Mouse (Mus musculus) frontal cortex, postnatal 25 days (tissue): Measurements from ENCODE around the gene Cnpy2.
"Not testable (repeated sequence)": the region's sequence is repeated elsewhere in the genome, so short reads cannot be mapped to it uniquely, and the experiment has no call there.

Source experiments
- DNase-seq, 2 experiments: peaks; one replicate each; pipeline ENCODE4 v3.0.0; 2022; ENCODE audit warnings: low spot score in 2 of 2

The Cnpy2 gene

GRCm38 (mm10) chr10:128322141-128323108 lies at the start of gene Cnpy2:
Gene Cnpy2, plus strand, starts transcription at chr10:128322459.
- DNase-seq: peak; percentile 76

GRCm38 (mm10) chr10:128272819-128273439 lies 49.3 kb upstream of the Cnpy2 start:
- not testable (repeated sequence) for DNase-seq

- DNase-seq: not testable (repeated sequence)
Observed at GRCm38 (mm10) chr10:128275374-128275773, 46.9 kb upstream of the Cnpy2 start.

GRCm38 (mm10) chr10:128278158-128278557 lies 44.1 kb upstream of the Cnpy2 start:
- no peak for DNase-seq

GRCm38 (mm10) chr10:128280943-128281342 lies 41.3 kb upstream of the Cnpy2 start:
- DNase-seq: no peak

GRCm38 (mm10) chr10:128281682-128282081 lies 40.6 kb upstream of the Cnpy2 start:
- no peak for DNase-seq

GRCm38 (mm10) chr10:128282886-128283450 lies 39.3 kb upstream of the Cnpy2 start:
- DNase-seq: no peak

GRCm38 (mm10) chr10:128283604-128284579 lies 38.4 kb upstream of the Cnpy2 start:
- DNase-seq: peak; percentile 49 to 55

- not testable (repeated sequence) for DNase-seq
Observed at GRCm38 (mm10) chr10:128290594-128290993, 31.7 kb upstream of the Cnpy2 start.

- no peak for DNase-seq
Observed at GRCm38 (mm10) chr10:128296370-128297090, 25.7 kb upstream of the Cnpy2 start.

GRCm38 (mm10) chr10:128297221-128297620 lies 25.0 kb upstream of the Cnpy2 start:
- DNase-seq: no peak

- no peak for DNase-seq
Observed at GRCm38 (mm10) chr10:128297622-128298021, 24.6 kb upstream of the Cnpy2 start.

GRCm38 (mm10) chr10:128298243-128298642 lies 24.0 kb upstream of the Cnpy2 start:
- DNase-seq: no peak

- no peak for DNase-seq
Observed at GRCm38 (mm10) chr10:128298702-128299171, 23.5 kb upstream of the Cnpy2 start, which contains the start of gene Il23a. Gene Il23a, minus strand, starts transcription at chr10:128298752.

- DNase-seq: no peak
Observed at GRCm38 (mm10) chr10:128302357-128302756, 19.9 kb upstream of the Cnpy2 start.

GRCm38 (mm10) chr10:128302785-128303125 lies 19.5 kb upstream of the Cnpy2 start:
- DNase-seq: no peak

- peak; percentile 100 for DNase-seq
Observed at GRCm38 (mm10) chr10:128303126-128304021, 18.9 kb upstream of the Cnpy2 start, which contains the start of gene Pan2. Gene Pan2, plus strand, starts transcription at chr10:128303335.

- DNase-seq: no peak
Observed at GRCm38 (mm10) chr10:128309654-128310053, 12.6 kb upstream of the Cnpy2 start.

- DNase-seq: no peak
Observed at GRCm38 (mm10) chr10:128310177-128310576, 12.1 kb upstream of the Cnpy2 start.
